Mouse (Mus musculus) kidney, embryonic 15.5 days (tissue): ENCODE results near the gene Dscaml1. TPM values are rescaled to one million over a fixed set of nuclear protein-coding genes. Genes with fewer than 3 reads are reported as not detected.

ENCODE experiments used
- ATAC-seq: fragments of 200-750 bp; cut with Nextera tagmentation; replicated peaks from 2 replicates; pipeline ENCODE4 v1.8.0; 2017; ENCODE audit warnings: moderate TSS enrichment; ENCODE audit not compliant: low FRiP score
- H3K27ac ChIP-seq: fragments of 300-500 bp; sonication (generic); 2 replicates; pipeline ENCODE4 v1.5.1; 2015; ENCODE audit warnings: mild to moderate bottlenecking, inconsistent platforms
- H3K27me3 ChIP-seq: fragments of 300-500 bp; sonication (generic); 2 replicates; pipeline ENCODE4 v1.6.1; 2015; ENCODE audit warnings: inconsistent platforms
- H3K36me3 ChIP-seq: fragments of 300-500 bp; sonication (generic); 2 replicates; pipeline ENCODE4 v1.6.1; 2015; ENCODE audit warnings: inconsistent platforms
- H3K4me1 ChIP-seq: fragments of 300-500 bp; sonication (generic); 2 replicates; pipeline ENCODE4 v1.6.1; 2015; ENCODE audit warnings: inconsistent platforms
- H3K4me2 ChIP-seq: fragments of 300-500 bp; sonication (generic); 2 replicates; pipeline ENCODE4 v1.6.1; 2015; ENCODE audit warnings: moderate library complexity, mild to moderate bottlenecking, inconsistent platforms
- H3K4me3 ChIP-seq: fragments of 300-500 bp; sonication (generic); replicated peaks from 2 replicates; pipeline ENCODE4 v1.5.1; 2015; ENCODE audit warnings: mild to moderate bottlenecking, inconsistent platforms
- H3K9ac ChIP-seq: fragments of 300-500 bp; sonication (generic); 2 replicates; pipeline ENCODE4 v1.6.1; 2015; ENCODE audit warnings: mild to moderate bottlenecking, inconsistent platforms
- H3K9me3 ChIP-seq: fragments of 300-500 bp; sonication (generic); replicated peaks from 2 replicates; pipeline ENCODE4 v1.6.1; 2016; ENCODE audit warnings: inconsistent platforms
- WGBS: fragments of 180-500 bp; shearing (Covaris S2); methylation state at CpG from one replicate; pipeline ENCODE4 v1.1.7; 2015; ENCODE audit warnings: mixed read lengths; 5-methylcytosine and 5-hydroxymethylcytosine counted together
- polyA plus RNA-seq: library from polyadenylated mRNA; unstranded; fragments of >200 nt; fragmentation: Nextera tagmentation; extraction: Ambion mirVana; gene quantifications from 2 replicates; pipeline ENCODE4 v1.2.1, GENCODE M21; 2015

The Dscaml1 gene
- polyA plus RNA-seq, 1 experiment from 2014 or later: 0.13 TPM

DNA sequence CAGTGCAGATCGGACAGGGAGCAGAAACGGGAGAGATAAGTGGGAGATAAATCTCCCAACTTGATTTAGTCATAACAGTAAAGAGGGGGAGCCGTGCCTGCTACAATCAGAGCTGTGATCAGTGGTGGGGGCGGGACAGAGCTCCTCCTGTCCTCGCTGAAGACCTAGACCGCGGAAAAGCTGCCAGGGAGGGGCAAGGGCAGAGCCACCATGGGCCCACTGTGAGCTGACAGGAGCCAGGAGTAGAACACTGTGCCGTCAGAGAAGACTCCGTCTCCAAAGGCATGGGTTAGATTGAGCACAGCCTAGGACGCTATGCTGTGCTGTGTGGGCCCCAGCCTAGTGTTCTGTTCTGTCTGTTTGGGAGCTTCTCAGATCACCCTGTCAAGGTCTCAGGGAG, 72.8 kb downstream of the Dscaml1 start:
- Histone ChIP-seq H3K9me3 (no peaks in the 10 kb centered on the region), H3K4me2 (no peak overlapping the region), H3K36me3 (no peaks in the 10 kb centered on the region), H3K4me1 (peaks cover 27% of the 10 kb centered on the region), H3K27me3 (no peaks in the 10 kb centered on the region), H3K4me3 (no peak overlapping the region), H3K9ac (no peak overlapping the region), H3K27ac (no peak overlapping the region)
- 12% methylated on average over 10 of the region's 10 CpGs for WGBS
- ATAC-seq: no peak; the same call in 1 of the 2 replicates

DNA sequence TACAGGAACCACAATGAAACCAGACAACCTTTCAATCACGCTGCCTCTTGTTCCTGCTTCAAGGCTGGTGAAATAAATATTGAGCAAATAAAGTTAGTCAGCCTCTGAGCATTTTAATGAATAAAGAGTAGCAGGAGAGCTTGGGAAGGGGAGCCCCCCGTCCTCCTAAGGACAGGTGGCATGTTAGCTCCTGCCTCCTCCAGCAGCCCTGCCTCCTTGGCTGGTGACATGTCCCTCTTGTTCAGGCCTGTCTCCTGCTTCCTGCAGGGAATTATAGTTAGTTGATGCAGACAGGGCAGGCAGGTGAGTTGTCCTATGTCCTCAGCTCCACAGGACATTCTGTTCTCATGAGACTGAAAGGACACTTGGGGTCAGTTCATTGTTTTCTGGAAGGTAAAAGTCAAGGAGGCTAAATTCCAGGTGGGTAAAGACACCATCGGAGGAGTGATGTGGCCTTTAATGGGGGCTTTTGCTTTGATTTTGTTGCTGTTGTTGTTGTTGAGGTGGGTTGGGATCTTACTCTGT, 73.7 kb downstream of the Dscaml1 start:
- H3K36me3 ChIP-seq: no peaks in the 10 kb centered on the region
- no peak overlapping the region for H3K4me2 ChIP-seq
- no peak overlapping the region for H3K9ac ChIP-seq
- peaks cover 33% of the 10 kb centered on the region for H3K4me1 ChIP-seq
- WGBS: 69% methylated on average over 3 of the region's 3 CpGs
- H3K4me3 ChIP-seq: no peak overlapping the region
- ATAC-seq: no peak
- no peaks in the 10 kb centered on the region for H3K27me3 ChIP-seq
- H3K27ac ChIP-seq: 0 out of 2 replicates have a peak overlapping the region, but pooled peaks have one; percentile 8
- no peaks in the 10 kb centered on the region for H3K9me3 ChIP-seq

DNA sequence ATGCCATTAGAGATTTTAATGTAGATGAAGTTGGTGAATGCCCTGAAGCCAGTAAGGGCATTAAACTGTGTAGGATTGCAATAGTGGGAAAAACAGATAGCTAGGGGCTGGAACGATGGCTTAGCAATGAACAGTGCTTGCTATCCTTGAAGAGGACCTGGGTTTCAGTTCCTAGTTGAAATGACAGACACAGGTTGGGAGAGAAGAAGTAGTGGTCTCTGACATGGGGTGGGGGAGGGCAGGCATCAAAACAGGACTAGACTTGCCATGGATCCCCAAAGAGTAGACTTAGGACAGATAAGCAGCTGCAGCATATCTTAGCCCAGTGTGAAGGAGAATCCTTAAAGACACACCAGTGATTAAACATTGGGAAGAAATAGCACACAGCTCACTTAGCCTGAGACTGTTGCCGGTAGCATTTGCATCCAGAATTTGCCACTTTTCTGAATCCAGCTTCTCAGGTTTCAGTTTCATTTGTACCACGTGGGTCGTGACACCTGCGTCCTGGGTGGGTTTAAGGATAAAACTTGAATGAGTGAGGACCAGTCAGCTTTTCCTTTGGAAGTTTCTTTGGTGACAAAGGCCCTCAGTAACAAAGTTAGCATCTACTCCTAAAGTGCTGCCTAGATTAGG, 75.0 kb downstream of the Dscaml1 start:
- Histone ChIP-seq H3K9ac (no peak overlapping the region), H3K36me3 (no peaks in the 10 kb centered on the region), H3K27ac (no peak overlapping the region), H3K4me3 (no peak overlapping the region), H3K27me3 (no peaks in the 10 kb centered on the region), H3K9me3 (no peaks in the 10 kb centered on the region), H3K4me2 (no peak overlapping the region), H3K4me1 (peaks cover 42% of the 10 kb centered on the region)
- WGBS: 52% methylated on average over 5 of the region's 5 CpGs
- ATAC-seq: no peak

DNA sequence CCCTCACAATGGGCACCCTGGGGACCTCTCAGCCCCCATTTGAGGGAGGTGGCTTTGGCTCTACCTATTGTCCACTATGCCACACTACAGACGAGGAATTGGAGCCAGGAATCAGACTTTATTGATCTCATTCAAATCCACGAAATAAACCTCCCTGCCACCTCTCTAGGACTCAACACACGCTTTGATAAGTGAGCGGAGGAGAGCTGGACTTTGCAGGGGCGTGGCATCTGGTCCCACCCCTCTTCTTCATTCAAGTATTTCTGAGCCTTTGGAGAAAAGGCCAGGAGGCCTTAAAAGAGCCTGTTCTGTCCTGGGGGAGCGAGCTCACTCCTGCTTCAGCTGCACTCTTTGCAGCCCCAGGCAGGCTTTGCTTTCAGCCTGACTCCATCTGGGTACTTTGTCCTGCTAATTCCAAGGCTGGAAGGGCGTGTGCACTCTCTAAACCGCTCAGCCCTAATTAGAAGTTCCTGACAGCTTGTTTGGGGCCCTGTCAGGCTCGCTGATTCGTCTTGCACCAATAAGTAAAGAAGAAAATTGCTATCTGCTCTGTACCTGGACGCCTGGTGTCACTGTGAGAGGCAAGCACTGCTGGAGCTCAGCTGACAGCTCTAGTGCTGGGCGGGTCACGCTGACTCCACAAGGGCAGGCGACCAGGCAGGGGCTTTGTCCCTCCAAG, 75.7 kb downstream of the Dscaml1 start:
- peaks cover 44% of the 10 kb centered on the region for H3K4me1 ChIP-seq
- H3K27me3 ChIP-seq: peaks cover 4% of the 10 kb centered on the region; the same call in 1 of the 2 replicates
- no peak overlapping the region for H3K27ac ChIP-seq
- no peak overlapping the region for H3K9ac ChIP-seq
- no peak overlapping the region for H3K4me3 ChIP-seq
- ATAC-seq: no peak
- H3K36me3 ChIP-seq: no peaks in the 10 kb centered on the region
- 24% methylated on average over 14 of the region's 14 CpGs for WGBS
- no peak overlapping the region for H3K4me2 ChIP-seq
- H3K9me3 ChIP-seq: no peaks in the 10 kb centered on the region

DNA sequence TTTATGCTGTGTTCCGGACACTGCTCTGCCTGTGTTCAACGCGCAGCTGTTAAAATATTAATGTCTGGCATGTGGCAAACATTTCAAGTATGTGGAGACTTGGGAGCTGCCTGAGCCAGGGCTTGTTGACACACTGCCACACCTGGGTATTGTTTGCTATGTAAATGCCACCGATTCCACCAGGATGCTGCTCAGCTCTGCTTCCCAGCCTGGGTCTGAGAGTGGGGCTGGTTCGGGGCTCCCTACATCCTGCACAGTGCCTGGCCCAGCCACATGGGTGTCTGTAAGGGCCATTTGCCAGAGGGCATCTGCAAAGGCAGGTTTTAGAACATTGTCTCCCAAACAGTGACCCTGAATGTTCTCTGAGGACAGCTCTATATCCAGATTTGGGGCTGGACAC, 78.5 kb downstream of the Dscaml1 start:
- Histone ChIP-seq H3K4me2 (no peak overlapping the region), H3K27me3 (peaks cover 6% of the 10 kb centered on the region), H3K9ac (no peak overlapping the region), H3K27ac (peak overlapping the region; percentile 73), H3K4me3 (no peak overlapping the region), H3K9me3 (no peaks in the 10 kb centered on the region), H3K36me3 (no peaks in the 10 kb centered on the region), H3K4me1 (peaks cover 48% of the 10 kb centered on the region)
- 41% methylated on average over 5 of the region's 5 CpGs for WGBS
- ATAC-seq: no peak

DNA sequence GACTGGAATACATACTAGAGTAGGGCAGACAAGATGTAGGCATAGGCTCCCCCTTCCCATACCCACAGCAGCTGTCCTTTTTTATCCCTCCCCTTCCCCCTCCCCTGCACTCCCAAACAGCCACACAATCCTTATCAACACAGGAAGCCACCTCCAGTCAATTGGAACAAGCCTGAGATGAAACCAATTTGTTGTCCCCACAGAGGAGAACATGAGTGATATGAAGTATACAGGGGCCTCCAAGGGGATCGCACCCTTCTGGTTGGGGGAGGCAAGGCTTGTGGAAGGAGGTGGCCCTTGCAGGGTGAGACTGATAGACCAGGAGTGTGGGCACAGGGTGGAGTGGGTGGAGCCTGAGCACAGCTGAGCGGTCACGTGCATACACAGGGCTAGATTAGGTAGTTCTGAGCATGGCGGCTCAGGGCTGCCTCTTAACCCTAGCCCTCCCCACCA, 79.1 kb downstream of the Dscaml1 start:
- peaks cover 45% of the 10 kb centered on the region for H3K4me1 ChIP-seq
- WGBS: 42% methylated on average over 4 of the region's 4 CpGs

DNA sequence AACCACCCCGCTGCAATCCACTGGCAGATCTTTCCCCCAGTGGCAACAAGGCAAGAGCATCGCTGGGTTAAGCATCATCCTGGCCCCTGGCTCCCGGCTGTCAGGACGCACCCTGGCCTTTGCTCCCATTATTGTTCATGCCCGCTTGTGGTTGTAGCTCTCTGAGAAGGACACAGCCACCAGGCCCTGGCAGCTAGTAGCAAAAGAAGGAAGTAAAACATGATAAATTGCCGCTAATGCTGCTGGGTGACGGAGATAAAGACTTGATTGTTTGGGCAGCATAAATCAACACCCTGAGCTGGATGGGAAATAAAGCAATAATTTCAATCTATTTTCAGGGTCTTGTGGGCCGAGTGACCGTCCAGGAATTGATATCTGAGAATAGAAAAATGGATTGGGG, 81.1 kb downstream of the Dscaml1 start:
- no peak overlapping the region for H3K4me2 ChIP-seq
- H3K27ac ChIP-seq: no peak overlapping the region
- H3K27me3 ChIP-seq: peaks cover 6% of the 10 kb centered on the region
- H3K36me3 ChIP-seq: no peaks in the 10 kb centered on the region
- no peak for ATAC-seq
- no peak overlapping the region for H3K9ac ChIP-seq
- no peak overlapping the region for H3K4me3 ChIP-seq
- H3K4me1 ChIP-seq: peaks cover 37% of the 10 kb centered on the region
- H3K9me3 ChIP-seq: no peaks in the 10 kb centered on the region
- WGBS: 12% methylated on average over 9 of the region's 9 CpGs

More for the DNA sequence above, 79.1 kb downstream of the Dscaml1 start:
- ATAC-seq: peak; percentile 82
- Histone ChIP-seq H3K9me3 (no peaks in the 10 kb centered on the region), H3K4me2 (no peak overlapping the region), H3K36me3 (no peaks in the 10 kb centered on the region), H3K4me3 (no peak overlapping the region), H3K27me3 (peaks cover 6% of the 10 kb centered on the region), H3K27ac (peak overlapping the region; percentile 73), H3K9ac (no peak overlapping the region)

DNA sequence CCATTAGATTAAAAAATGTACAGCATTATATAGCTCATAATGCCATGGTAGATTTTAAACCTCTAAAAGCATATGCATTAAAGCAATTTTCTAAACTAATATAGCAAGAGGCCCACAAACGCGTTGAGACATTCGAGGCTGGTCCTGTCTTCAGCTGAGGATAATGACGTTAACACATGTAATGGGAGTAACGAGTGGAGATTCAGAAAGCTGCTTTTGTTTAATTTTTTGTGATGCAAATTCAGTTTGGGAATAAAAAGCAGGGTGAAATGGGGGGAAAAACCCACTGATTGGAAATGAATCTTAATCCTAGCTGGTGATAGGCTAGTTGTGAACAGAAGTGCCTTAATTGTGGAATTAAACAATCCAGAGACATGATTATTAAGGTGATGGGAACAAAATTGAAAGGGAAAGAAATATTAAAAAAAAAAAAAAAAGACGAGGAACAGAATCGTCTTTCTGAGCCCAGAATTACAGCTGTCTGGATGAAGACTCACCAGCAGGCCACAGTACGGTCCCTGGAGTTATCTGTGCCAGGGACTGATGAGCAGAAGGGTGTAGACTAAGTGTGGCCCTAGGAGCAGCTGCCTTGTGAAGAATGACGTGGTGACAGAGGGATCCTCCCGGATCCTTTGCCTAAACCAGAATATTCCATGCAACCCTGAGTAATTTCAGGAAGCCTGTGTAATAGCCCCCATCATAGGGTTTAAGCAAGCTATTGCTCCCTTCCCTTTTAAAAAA, 84.5 kb downstream of the Dscaml1 start:
- H3K4me2 ChIP-seq: no peak overlapping the region
- peaks cover 6% of the 10 kb centered on the region for H3K27me3 ChIP-seq
- no peak overlapping the region for H3K9ac ChIP-seq
- no peak overlapping the region for H3K4me3 ChIP-seq
- no peaks in the 10 kb centered on the region for H3K36me3 ChIP-seq
- peaks cover 23% of the 10 kb centered on the region for H3K4me1 ChIP-seq
- H3K9me3 ChIP-seq: no peaks in the 10 kb centered on the region
- no peak overlapping the region for H3K27ac ChIP-seq
- 83% methylated on average over 10 of the region's 10 CpGs for WGBS
- ATAC-seq: no peak

DNA sequence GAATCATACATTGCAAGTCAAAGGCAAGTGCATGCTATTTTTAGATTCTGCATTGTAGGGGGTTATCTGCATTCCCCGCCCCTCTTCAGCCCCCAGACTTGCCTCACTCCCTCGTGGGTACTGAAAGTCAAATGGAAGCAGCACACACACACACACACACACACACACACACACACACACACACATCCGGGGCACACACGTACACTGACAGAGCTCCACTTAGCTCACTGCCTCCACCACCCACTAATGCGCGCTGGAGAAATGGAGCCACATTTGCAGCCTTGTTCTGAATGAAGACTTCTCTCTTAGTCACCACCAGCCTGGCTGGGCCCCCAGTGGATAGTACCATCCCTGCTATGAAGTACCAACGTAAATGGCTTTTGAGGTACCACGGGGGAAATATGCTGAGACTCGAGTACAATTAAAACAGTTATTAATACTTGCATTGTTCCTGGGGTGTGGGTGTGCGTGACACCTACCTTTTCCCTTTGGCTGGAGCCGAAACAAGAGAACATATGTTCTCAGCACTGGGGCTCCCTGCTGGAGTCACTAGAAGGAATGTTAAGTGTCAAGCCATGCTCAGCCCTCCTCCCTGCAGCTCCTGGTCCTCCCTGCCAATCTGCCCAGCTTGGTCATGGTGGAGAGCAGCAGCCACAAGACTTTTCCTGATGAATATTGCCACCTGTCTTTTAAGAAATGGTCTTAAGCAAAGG, 91.7 kb downstream of the Dscaml1 start:
- no peak overlapping the region for H3K9ac ChIP-seq
- no peak overlapping the region for H3K4me3 ChIP-seq
- H3K9me3 ChIP-seq: no peaks in the 10 kb centered on the region
- no peaks in the 10 kb centered on the region for H3K36me3 ChIP-seq
- ATAC-seq: no peak
- no peak overlapping the region for H3K27ac ChIP-seq
- no peak overlapping the region for H3K4me2 ChIP-seq
- 0 out of 2 replicates have a peak, but pooled peaks cover 2% of the 10 kb centered on the region for H3K4me1 ChIP-seq
- H3K27me3 ChIP-seq: no peaks in the 10 kb centered on the region
- 84% methylated on average over 11 of the region's 11 CpGs for WGBS

DNA sequence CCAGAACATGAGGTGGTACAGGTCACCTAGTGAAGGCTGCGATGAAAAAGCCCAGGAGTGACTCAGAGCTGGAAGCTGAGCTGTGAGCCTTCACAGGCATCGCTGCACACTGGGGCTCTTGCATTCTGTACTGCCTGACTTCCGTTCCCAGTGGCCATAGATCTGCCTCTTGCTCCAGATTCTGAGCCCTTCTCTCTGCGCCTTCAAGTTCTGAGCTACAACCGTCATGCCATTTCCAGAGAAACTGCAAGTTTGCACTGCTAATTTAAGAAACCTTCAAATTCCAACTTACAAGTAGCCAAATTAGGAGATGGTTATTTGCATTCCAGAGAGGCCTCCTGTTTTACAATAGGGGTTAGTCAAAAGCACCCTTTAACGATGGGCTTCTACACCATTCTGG, 93.4 kb downstream of the Dscaml1 start:
- H3K9me3 ChIP-seq: no peaks in the 10 kb centered on the region
- H3K27ac ChIP-seq: no peak overlapping the region
- H3K4me3 ChIP-seq: no peak overlapping the region
- no peak overlapping the region for H3K4me2 ChIP-seq
- no peaks in the 10 kb centered on the region for H3K4me1 ChIP-seq
- no peak for ATAC-seq
- 55% methylated on average over 6 of the region's 6 CpGs for WGBS
- no peaks in the 10 kb centered on the region for H3K36me3 ChIP-seq
- no peak overlapping the region for H3K9ac ChIP-seq
- H3K27me3 ChIP-seq: no peaks in the 10 kb centered on the region

DNA sequence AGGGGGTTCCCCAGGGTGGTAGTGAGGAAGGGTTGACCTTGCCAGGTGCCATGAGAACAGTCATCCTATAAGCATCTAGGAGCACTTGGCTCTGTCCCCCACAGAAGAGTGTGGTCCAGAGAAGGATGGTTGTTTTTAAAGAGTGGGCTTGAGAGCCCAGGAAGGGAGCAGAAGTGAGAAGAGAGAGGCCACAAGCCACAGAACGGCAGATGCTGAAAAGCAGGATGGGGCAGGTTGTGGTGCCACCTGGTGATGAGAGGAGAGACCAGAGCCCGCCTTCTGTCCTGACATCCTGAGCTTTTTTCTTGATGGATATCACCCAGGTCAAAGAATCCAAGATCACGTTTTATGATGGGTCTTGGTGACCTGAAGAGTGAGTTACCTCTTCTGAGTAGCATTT, 96.4 kb downstream of the Dscaml1 start:
- Histone ChIP-seq H3K27ac (no peak overlapping the region), H3K27me3 (no peaks in the 10 kb centered on the region), H3K4me3 (no peak overlapping the region), H3K4me1 (no peaks in the 10 kb centered on the region), H3K36me3 (no peaks in the 10 kb centered on the region), H3K9me3 (no peaks in the 10 kb centered on the region), H3K4me2 (no peak overlapping the region), H3K9ac (no peak overlapping the region)
- no peak for ATAC-seq
- 58% methylated on average over 3 of the region's 3 CpGs for WGBS
